Mouse (Mus musculus) cerebellum, postnatal 36 days (tissue): ENCODE results near the gene Islr.
A peak's percentile ranks its signal among the peaks of the same experiment; 100 is the strongest.

ENCODE experiments used
- DNase-seq, 2 experiments: peaks; one replicate each; pipeline ENCODE4 v3.0.0; 2021 to 2022; ENCODE audit warnings: mixed read lengths in 2 of 2

Gene Islr

DNA sequence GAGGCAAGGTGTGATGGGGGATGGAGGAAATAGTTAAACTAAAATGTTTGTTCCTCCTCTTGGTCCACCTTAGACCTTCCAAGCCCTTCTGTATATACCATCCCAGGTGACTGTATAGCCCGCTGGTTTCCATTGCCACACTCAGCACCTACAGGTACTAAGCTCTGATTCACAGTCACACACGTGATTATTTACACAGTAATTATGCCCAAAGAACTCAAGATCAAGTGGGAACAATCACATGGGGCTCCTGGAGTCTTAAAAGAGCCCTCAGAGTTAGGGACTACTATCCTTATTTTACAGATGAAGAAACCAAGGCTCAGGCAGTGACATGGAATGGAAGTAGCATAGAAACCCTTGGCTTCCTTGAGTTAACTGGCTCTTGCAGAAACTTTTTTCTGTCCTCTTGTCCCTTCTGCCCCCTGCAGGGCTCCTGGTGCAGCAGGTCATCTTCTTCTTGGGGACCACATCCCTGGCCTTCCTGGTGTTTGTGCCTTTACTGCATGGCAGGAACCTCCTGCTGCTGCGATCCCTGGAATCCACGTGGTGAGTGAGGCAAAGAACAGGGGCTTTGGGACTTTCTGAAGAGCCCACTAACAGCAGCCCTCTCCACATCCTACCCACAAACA, 53.3 kb downstream of the Islr start:
- no peak for DNase-seq

DNA sequence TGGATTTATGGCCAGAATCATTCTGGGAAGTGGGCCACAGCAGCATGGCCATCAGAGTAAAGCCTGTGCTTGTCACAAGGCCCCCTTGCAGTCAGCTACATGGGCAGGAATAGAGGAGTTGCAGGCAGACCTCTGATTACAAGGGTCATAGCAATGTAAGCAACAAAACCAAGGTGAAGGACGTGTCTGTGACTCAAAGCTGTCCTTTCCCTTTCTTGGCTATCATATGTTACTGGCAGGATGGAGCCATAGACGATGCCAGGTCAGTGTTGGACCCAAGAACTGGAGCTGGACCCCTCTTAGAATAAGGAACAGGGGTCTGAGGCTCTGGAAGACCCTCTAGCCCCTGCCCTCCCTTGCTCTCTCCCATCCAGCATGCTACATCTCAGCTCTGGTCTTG, 55.3 kb downstream of the Islr start:
- no peak for DNase-seq

DNA sequence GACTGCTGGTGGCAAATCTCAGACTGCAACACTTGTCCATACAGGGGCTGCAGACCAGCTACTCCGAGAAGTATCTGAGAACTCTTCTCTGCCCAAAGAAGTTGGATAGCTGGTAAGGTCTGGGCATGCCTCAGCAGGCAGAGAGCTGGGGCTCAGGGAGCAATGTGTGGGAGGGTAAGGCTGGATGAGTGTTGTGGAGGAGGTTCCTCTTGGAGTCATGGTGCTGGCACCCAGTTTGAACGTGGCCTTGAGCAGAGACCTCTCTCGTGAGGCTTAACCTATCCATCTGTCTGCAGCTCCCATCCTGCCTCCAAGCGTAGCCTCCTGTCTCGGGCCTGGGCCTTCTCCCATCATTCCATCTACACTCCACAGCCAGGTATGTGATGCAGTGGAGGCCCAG, 58.7 kb downstream of the Islr start:
- no peak for DNase-seq

DNA sequence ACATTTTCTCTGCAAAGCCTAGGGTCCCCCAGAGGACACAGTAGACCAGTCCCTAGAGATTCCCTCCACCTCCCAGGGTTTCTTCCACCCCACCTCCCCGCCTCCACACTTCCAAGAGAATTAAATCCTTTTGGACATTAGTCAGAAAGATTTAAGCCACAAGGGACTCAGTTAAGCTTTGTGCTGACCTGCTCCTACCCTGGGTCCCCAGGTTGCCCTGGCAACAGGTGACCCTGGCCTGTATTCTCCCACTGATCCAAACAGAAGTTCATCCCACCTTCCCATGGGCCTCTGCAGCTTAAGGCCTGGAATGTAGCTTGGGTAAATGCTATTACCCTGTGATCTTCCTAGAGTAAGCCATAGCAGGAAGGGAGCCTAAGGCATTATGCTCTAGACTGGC, 59.4 kb downstream of the Islr start:
- no peak for DNase-seq

DNA sequence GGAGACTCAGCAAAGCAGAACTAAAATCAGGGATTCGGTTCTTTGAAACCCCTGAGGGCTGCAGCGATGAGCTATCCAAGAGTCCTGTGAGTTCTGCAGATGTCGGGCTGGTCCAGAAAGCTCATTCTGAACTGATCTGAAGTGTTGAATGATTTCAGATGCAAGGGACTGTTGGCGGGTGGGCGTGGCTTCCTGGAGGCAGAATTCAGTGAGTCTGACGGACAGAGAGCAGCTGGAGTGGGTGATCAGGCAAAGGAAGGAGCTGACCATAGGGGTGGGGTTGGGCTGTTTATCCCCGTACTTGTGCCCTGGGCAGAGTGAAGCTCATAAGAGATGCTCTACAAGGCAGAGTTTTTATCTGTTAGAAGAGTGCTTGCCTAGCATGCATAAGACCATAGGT, 60.7 kb downstream of the Islr start:
- DNase-seq, result no peak

DNA sequence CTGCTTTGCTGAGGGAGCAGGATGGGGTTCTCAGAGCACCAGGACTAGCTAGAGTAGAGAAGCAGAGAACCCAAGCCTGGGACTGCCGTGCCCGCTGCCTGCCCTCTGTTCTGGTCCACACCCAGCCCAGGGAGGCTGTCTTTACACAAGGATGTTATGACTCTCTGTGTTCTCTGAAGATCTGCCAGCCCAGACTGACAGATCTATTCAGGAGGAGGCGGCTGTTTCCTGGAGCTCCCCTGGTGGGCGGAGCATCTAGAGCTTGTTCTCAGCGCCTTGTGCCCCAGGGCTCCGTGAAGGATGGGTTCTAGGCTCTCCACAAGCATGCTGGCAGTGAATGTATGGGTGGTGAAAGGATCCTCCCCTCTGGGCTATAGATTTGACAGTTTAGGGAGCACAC, 64.2 kb downstream of the Islr start:
- no peak for DNase-seq

DNA sequence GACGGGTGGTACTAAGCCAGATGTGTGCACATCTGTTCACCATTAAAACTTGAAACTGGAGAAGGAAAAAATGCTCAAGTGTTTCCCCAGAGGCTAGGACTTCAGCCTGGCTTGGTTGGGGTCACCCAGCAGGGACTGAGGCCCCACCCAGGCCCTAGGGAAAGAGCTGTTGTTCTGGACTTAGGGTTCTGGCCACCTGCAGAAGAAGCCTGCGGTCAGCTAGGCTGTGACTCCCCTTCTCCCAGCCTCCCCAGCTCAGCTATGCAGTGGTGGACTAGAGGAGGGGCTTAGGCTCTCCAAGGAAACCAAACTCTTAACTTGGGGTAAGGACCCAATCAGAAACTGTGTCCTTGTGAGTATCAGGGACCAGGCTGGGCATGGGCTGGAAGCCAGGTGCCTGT, 68.2 kb downstream of the Islr start:
- DNase-seq, result no peak

DNA sequence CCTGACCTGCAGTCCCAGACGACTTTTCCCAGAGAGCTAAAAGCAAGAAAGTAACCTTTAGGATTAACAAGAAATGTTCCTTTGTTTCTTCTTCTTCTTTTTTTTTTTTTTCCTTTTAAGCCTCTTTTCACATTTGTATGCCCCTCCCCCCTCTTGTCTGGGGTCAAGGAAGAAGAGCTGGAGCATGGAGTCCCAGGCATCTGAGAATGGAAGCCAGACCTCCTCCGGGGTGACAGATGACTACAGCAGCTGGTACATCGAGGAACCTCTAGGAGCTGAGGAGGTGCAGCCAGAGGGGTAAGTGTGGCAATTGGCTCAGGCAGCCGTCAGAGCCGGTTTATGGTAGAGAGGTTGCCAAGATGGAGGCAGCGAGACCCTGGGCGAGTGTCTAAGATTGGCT, 69.2 kb downstream of the Islr start:
- peak; percentile 19 to 43 for DNase-seq

GRCm38 (mm10) chr9:58133893-58134884, 69.9 kb downstream of the Islr start:
- DNase-seq, result no peak

GRCm38 (mm10) chr9:58131735-58132134, 72.4 kb downstream of the Islr start:
- DNase-seq, result no peak

- no peak for DNase-seq
Observed at GRCm38 (mm10) chr9:58130909-58131308, 73.2 kb downstream of the Islr start.

- DNase-seq, result no peak
Observed at GRCm38 (mm10) chr9:58129508-58129907, 74.6 kb downstream of the Islr start.

- DNase-seq, result no peak
Observed at GRCm38 (mm10) chr9:58128926-58129413, 75.1 kb downstream of the Islr start.

DNA sequence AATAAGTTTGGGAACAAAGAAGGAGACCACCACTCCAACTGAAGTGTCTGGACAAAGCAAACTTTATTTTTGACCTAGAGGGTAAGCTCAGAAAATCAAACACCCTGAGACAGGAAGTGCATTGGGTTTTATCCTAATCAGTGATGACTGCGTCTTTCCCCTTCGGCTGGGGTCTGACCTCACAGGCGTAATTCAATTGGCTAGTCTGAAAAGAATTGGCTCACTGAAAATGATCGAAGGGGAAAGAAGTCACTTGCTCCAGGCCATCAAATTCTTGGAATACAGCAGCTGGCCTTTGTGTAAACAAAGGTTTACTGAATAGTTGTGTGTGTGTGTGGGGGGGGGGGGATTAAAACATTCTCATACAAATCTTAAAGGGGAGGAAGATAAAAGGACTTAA, 78.3 kb downstream of the Islr start:
- no peak for DNase-seq

GRCm38 (mm10) chr9:58125085-58125484, 79.0 kb downstream of the Islr start:
- DNase-seq, result no peak

- DNase-seq, result no peak
Observed at GRCm38 (mm10) chr9:58118671-58119070, 85.4 kb downstream of the Islr start, which contains the start of gene Ccdc33. Gene Ccdc33 (minus strand): TSS chr9:58118823.

DNA sequence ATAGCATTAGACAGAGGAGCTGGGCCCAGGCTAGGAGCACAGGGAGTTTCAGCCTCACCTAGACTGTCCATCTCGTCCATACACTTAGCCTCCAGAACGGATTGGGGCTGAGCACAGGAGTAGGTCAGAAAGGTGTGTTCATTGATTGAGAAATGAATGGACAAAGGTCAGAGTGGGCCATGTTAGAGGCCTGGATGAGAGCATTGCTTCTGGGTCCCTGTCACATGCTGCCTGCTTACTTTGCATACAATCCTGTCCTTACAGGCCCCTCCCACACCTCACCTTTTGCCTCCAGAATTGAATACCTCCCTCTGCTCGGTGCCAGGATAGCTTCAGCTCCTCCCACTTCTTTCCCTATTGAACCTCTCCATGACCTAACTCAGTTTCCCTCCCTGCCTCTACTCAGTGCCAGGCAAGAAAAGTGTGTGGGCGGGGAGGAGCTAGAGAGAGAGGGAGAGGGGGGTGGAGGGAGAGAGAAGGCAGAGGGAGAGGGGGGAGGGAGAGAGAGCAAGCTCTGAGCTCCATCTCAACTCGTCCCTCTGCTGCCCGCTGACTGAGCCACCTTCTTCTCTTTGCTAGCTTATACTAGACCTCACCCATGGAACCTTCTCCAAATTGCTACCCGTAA, 88.0 kb downstream of the Islr start:
- no peak for DNase-seq

- DNase-seq, result no peak
Observed at GRCm38 (mm10) chr9:58115297-58115925, 88.7 kb downstream of the Islr start.

GRCm38 (mm10) chr9:58114019-58114418, 90.1 kb downstream of the Islr start:
- DNase-seq, result no peak

GRCm38 (mm10) chr9:58113279-58113884, 90.7 kb downstream of the Islr start:
- DNase-seq, result no peak

- DNase-seq, result no peak
Observed at GRCm38 (mm10) chr9:58112866-58113278, 91.2 kb downstream of the Islr start.

- no peak for DNase-seq
Observed at GRCm38 (mm10) chr9:58112321-58112751, 91.8 kb downstream of the Islr start.
